Mouse (Mus musculus) G1E-ER4 (cell line): Measurements from ENCODE around the gene Pald1. TPM values are rescaled to one million over a fixed set of nuclear protein-coding genes. Genes with fewer than 3 reads are reported as not detected.
A peak's percentile ranks its signal among the peaks of the same experiment; 100 is the strongest.

ENCODE experiments used
- GATA1 ChIP-seq: IDR thresholded peaks from one replicate; pipeline ENCODE4 v1.8.0; 2012; ENCODE audit warnings: low read length, inconsistent platforms
- polyA plus RNA-seq: library from polyadenylated mRNA; stranded (reverse); fragments of >175 nt; gene quantifications from 2 replicates; pipeline ENCODE4 v1.2.3, GENCODE M21; 2012

Pald1 gene
- polyA plus RNA-seq, 1 experiment = not detected

DNA sequence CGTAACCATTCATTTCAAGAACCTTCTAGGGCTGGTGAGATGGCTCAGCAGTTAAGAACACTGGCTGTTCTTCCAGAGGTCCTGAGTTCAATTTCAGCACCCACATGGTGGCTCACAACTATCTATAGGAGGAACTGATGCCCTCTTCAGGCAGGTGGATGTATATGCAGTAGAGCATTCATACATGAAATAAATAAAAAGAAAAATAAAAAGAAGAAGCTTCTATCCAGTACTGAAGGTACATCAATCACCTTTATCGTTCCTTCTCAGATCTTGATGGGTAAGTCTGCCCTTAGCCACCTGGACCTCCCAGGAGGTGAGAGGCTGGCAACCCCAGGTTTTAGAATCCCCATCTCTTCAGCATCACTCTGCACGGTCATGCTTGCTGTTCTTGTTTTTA, 31.9 kb upstream of the Pald1 start:
- TF ChIP-seq GATA1 = no peak

DNA sequence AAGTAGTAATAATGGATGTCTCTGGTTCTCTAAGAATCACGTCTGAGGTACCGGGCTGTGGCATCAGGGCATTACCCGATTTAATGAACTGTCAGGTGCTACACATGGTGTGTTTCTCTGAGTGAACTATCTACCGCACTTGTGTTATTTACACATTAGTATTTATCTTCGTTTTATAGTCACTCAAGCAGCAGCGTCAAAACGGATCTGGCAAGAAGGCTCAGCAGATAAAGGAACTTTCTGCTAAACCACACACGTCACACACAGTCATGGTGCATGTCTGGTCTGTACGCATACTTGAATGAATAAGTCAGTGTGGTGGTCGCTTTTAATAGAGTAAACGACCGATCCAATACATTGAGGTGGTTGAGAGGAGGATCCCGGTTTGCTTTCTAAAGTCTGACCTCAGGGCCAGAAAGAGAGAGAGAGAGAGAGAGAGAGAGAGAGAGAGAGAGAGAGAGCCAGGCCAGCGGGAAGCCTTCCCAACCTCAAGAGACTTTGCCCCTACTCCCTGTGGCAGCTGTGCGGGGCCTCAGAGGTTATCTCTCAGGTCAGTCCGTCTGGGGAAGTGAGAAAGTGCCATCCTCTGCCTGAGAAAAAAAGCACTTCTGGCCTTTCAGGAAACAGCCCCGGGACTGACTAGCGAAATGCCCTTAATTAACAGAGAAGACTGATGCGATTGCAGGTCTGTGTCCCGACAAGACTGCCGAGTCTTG, 29.7 kb upstream of the Pald1 start:
- peak; percentile 61 for TF ChIP-seq GATA1

DNA sequence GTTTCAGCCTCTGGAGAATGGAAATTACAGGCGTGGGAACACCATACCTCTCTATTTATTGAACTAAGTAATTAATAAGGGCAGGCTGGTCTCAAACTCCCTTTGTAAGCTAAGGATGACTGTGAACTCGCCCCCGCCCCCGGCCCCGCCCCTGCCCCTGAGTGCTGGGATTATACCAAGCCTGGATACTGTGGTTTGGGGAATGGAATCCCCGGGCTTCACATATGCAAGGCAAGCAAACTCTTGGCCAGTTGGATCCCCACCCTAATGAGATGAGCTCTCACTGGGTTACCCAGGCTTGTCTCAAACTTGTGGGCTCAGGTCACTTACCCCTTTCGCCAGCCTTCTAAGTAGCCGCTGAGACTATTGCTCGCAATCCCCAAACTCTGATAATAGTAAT, 26.9 kb upstream of the Pald1 start:
- TF ChIP-seq GATA1 = no peak

DNA sequence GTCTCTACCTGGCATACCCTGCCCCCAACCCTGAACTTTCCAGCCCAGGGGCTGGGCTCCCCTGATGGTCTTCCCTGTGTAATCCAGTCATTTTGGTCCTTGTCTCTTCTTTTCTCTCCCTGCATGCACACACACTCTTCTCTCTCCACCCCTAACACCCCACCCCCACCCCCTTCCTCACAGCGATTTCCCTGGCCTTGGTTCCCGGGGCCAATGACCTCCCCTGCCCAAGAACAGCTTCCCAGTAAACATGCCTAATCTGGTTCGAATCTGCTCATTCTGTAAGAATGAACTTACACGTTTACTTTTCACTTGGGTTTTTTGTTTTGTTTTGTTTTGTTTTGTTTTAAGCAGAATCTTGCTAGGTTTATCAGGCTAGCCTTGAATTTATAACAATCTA, 26.4 kb upstream of the Pald1 start:
- no peak for TF ChIP-seq GATA1

DNA sequence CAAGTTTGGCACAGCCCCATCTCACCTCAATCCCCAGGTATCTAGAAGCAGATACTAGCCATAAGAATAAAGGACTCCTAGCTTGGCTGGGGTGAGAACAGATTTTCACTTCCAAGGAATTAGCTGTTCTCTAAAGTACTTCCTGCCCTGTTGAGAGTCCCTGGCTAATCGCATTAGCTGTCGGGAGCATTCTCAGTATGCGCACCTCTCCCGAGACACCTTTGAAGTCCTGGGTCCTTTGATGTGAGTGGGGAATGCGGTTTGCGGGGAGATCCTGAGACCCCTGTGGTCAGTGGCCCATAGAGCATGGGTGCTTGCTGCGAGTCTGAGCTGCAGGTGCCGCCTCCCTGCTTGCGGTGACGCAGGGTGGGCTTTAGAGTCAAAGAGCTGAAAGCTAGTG, 22.6 kb upstream of the Pald1 start:
- TF ChIP-seq GATA1 = no peak

DNA sequence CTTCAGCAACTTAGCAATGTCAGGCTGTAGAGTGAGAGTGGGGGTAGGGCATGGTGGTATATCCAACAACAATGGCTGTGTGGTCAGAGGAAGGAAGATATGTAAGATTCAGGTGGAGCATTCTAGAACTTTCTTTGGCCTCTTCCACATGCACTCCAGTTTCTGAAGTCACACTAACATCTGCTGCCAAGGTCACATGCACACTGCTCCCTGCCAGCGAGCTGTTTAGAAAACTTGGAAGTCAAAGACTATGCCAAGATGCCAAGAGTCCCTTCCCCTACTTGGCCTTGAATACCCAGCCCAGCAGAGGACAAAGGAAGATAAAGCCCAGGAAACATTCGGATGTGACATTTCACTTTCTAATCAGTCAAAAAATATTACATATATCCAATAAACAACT, 19.6 kb upstream of the Pald1 start:
- no peak for TF ChIP-seq GATA1

DNA sequence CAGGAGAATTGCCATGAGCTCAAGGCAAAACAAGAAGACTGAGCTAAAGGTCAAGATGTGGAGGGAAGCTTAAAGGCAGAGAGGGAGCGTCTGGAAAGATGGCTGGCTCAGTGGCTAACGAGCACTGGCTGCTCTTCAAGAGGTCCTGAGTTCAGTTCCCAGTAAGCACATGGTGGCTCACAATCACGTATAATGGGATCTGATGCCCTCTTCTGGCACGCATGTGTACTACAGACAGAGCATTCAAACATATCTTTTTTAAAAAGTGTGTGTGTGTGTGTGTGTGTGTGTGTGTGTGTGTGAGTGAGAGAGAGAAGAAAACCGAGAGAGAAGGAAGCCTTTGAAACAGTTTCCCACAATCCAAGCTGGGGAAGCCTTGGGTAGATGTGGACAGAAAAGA, 19.1 kb upstream of the Pald1 start:
- TF ChIP-seq GATA1 = no peak

DNA sequence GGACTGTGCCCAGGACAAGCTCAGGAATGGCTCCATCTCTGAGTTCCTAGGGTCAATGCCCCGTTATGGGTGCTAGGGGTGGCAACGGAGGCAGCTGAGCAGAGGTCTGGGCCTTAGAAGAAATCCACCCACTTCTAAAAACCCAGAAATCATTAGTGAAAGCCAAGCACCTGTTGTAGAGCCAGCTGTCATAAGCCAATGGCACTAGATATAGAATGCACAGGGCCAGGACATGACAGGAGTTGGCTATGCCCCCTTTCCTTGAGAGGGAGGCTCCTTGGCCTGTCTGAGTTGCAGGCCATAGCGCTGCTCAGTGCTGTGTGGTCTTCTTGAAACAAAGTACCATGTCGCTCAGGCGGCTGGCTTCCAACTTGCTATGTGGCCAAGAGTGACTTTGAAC, 17.1 kb upstream of the Pald1 start:
- TF ChIP-seq GATA1 = no peak

DNA sequence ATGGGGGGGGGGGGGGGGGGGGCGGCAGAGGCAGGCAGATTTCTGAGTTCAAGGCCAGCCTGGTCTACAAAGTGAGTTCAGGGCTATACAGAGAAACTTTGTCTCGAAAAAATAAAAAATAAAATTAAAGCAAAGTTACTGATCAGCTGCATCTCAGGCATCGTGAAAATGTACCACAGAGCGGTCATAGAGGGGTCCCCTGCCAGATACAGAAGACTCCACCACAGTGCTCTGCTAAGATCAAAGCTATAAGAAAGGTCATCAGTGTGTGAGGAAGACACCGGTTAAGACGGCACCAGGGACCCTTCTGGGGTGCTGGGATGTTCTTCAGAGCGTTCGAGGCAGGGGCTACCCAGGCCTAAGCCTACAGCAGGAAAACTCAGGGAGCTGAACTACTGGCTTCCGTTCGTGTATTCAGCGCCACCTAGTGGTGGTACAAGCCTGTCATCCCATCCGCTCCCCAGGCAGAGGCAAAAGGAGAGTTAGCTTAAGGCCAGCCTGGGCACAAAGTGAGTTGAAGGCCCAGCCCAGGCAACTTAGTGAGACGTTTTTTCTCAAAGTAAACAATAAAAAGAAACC, 15.9 kb upstream of the Pald1 start:
- no peak for TF ChIP-seq GATA1

DNA sequence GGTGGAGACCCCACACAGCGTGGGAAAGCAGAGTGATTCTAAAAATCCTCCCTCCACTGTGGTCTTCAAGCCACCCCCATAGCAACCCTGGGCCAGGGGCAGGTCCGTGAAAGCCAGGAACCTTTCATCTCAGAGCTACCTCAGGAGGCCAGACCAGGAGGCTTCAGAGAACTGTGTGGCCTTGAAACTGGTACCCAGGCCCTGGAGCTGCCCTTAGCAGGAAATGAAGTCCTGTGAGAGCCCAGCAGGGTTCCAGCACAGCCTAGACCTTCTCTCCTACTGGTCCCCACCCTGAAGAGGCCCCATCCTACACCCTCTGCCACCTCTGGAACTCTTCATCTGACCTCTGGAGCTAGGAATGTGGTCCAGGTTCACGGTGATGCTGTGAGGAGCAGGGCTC, 14.8 kb upstream of the Pald1 start:
- TF ChIP-seq GATA1 = no peak

DNA sequence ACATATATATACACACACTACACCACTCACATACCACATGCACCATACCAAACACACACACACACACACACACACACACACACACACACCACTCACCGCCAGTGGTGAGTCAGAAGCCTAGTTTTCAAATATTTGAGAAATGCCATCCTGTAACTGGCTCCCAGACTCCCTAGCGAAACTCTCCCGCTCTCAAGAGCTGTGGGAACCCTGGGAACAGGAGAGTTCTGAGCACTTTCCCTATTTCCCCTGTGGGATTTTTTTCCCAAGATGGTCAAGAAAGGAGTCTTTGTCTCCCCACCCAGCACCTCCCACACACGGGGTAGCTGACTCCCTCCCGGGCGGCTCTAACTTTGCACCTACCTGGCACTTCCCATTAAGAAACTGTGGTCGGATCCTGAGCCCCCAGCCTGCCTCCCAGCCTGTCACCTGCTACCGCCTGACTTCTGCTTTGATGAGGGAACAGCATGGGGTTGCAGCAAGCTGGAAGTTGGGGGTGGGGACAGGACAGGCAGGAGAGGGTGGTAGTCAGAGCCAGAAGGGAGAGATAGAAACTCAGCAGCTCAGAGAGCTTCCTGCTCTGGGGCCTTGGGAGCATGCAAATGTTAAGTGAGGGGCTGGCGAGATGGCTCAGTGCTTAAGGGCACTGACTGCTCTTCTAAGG, 11.3 kb upstream of the Pald1 start:
- TF ChIP-seq GATA1 = no peak

DNA sequence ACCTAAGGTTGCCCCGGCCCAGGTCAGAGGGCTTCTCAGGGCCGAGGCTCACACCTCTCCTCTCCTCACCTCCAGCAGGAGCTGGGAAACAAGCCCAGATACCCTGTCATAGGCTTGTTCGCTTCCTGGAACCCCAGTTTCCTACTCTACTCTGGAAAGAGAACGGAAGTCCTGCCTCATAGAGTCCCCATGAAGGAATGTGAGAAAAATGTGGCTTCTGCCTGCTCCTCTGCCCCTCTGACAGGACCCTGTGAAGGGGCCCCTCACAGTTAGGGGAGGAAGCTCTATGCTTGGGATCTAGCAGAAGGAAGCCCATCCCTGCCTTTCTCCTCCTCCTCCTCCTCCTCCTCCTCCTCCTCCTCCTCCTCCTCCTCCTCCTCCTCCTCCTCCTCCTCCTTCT, 9.3 kb upstream of the Pald1 start:
- no peak for TF ChIP-seq GATA1

DNA sequence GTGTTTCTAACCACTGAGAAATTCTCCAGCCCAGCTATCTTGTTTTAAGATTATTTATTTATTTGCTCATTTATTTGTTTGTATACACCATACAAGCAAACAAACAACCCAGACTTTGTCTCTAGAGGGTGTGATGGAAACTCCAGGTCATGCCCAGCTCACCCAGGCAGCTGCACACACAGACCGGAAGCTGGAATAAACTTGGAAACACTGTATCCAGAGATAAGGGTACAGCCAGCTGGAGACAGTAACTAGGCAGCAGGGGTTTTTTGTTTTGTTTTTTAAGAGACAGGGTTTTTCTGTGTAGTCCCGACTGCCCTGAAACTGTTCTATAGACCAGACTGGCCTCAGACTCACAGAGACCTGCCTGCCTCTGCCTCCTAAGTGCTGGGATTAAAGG, 6.8 kb upstream of the Pald1 start:
- TF ChIP-seq GATA1 = no peak

DNA sequence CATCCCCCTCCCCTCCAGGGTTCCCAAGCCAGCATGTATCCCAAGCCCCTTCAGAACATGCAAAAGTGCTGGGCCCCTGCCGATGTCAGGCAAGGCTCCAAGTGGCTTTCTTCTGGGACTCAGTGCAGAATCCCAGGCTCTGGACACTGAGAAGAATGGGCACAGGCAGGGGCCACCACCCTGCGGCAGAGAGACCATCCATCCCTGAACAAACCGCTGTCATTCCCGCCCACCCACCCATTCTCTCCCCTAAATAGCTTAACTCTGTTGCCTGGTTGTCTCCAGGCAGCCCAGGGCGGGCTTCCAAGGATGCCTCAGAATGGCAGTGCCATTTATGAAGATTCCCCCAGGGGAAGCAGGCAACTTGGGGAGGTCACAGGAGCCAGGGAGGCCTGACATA, 5.7 kb upstream of the Pald1 start:
- no peak for TF ChIP-seq GATA1

DNA sequence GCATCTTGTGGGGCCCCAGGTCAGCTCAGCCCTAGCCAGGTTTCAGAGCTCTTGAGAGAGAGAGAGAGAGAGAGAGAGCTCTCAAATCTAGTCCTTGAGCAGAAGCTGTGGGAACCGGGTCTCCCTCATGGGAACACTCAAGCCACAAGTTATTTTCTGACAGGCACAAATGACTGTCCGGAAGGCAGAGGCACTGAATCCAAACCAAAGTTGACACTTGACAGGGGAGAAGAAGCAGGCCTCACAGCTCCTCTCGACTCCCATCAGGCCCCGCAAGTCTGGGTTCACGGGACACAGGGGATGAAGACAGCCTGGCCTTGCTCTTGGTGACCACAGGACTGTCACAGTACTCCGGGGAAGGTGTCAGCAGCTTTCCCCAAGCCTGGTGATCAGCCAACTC, 3.0 kb upstream of the Pald1 start:
- no peak for TF ChIP-seq GATA1

DNA sequence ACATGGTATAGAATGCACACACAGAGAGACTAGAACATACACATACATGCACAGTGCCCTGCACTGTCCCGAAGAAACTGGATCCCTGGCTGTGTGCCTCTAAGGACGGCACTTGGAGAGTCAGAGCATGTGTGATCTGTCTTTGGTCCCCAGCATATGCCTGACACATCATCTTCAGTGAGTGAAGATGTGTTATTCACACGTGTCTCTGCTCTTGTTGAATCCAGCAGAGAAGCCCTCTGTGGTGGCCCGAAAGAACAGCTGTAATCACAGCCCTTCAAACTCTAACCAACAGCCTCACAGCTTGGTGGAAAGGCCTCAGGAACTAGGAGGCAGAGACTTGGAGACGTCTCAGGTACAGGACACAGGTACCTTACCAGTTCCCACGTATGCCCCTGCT, 1.8 kb upstream of the Pald1 start:
- TF ChIP-seq GATA1 = no peak

DNA sequence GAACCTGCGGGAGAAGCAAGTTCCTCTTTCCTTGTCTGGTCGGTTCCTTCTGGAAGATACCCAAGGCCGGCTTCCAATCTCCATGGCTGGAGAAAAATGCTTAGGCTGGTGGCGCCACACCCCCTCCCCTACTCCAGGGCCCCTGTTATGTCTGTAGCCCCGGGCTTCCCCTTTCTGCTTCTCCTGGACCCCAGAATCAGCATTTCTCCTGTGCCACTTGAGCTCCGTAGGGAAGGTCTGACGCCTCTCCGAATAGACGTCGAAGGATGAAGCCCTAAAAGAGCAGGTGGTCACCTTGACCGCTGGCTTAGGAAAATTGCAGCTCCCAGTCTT, 351 bp upstream of the Pald1 start:
- TF ChIP-seq GATA1 = no peak
